Mouse (Mus musculus): ENCODE measurements around the gene Pnpo.

GRCm38 (mm10) chr11:96928088-96928487, 15.7 kb downstream of the Pnpo start, which contains the start of gene Prr15l:
- no peak for TF ChIP-seq POLR2A (IDR thresholded peaks at IDR 0.05; ENCODE audit: insufficient read length, low read depth)
- TF ChIP-seq USF1 (IDR thresholded peaks at IDR 0.05; ENCODE audit: low read depth) = no peak
- no peak for TF ChIP-seq MAX (IDR thresholded peaks at IDR 0.05; ENCODE audit: low read depth)
- no peak for TF ChIP-seq MYOG (IDR thresholded peaks at IDR 0.05; ENCODE audit: control insufficient read depth in 1 of 3, insufficient read depth in 1 of 3, insufficient read length in 2 of 3, low read depth in 2 of 3)
- TF ChIP-seq MYOD1 (IDR thresholded peaks at IDR 0.05; ENCODE audit: control insufficient read depth in 1 of 3, insufficient read length in 2 of 3, low read depth in 2 of 3) = no peak
- TF ChIP-seq CEBPB (IDR thresholded peaks at IDR 0.05; ENCODE audit: insufficient read depth, poor library complexity, severe bottlenecking) = no peak
- TF ChIP-seq E2F4 (IDR thresholded peaks at IDR 0.05; ENCODE audit: insufficient read depth) = no peak
- TF ChIP-seq POLR2AphosphoS2 (IDR thresholded peaks at IDR 0.05; ENCODE audit: insufficient read length, low read depth) = no peak
- no peak for TF ChIP-seq TCF12 (IDR thresholded peaks at IDR 0.05; ENCODE audit: insufficient read depth, poor library complexity, severe bottlenecking)
- TF ChIP-seq REST (IDR thresholded peaks at IDR 0.05; ENCODE audit: insufficient read depth, insufficient read length) = no peak
- TF ChIP-seq SRF (IDR thresholded peaks at IDR 0.05; ENCODE audit: control insufficient read depth, insufficient read length, low read depth) = no peak
